Mouse (Mus musculus) midbrain, embryonic 10.5 days (tissue): Measurements from ENCODE around the gene Efnb1. TPM values are rescaled to one million over a fixed set of nuclear protein-coding genes. Genes with fewer than 3 reads are reported as not detected.

Experiments
- DNase-seq: peaks from one replicate; pipeline ENCODE4 v3.0.0-alpha.2; 2017; ENCODE audit warnings: low spot score
- H3K27ac ChIP-seq: fragments of 300-500 bp; sonication (generic); replicated peaks from 2 replicates; pipeline ENCODE4 v1.5.1; 2016; ENCODE audit warnings: mild to moderate bottlenecking
- H3K27me3 ChIP-seq: fragments of 300-500 bp; sonication (generic); 2 replicates; pipeline ENCODE4 v1.6.1; 2016; ENCODE audit warnings: low read depth, mild to moderate bottlenecking; ENCODE audit not compliant: poor library complexity, severe bottlenecking
- H3K36me3 ChIP-seq: fragments of 300-500 bp; sonication (generic); 2 replicates; pipeline ENCODE4 v1.6.1; 2016; ENCODE audit warnings: mild to moderate bottlenecking, moderate library complexity
- H3K4me1 ChIP-seq: fragments of 300-500 bp; sonication (generic); 2 replicates; pipeline ENCODE4 v1.6.1; 2016
- H3K4me3 ChIP-seq: fragments of 300-500 bp; sonication (generic); 2 replicates; pipeline ENCODE4 v1.5.1; 2016; ENCODE audit warnings: mild to moderate bottlenecking, moderate library complexity
- H3K9me3 ChIP-seq: fragments of 300-500 bp; sonication (generic); replicated peaks from 2 replicates; pipeline ENCODE4 v1.6.1; 2016; ENCODE audit warnings: mild to moderate bottlenecking
- WGBS: fragments of 180-500 bp; shearing (Covaris S2); methylation state at CpG from one replicate; pipeline ENCODE4 v1.1.7; 2016; 5-methylcytosine and 5-hydroxymethylcytosine counted together
- polyA plus RNA-seq: library from polyadenylated mRNA; unstranded; fragments of >200 nt; fragmentation: Nextera tagmentation; extraction: Ambion mirVana; gene quantifications from 2 replicates; pipeline ENCODE4 v1.2.1, GENCODE M21; 2016

The Efnb1 gene
- polyA plus RNA-seq, 1 experiment from 2014 or later: 50.6 TPM

DNA sequence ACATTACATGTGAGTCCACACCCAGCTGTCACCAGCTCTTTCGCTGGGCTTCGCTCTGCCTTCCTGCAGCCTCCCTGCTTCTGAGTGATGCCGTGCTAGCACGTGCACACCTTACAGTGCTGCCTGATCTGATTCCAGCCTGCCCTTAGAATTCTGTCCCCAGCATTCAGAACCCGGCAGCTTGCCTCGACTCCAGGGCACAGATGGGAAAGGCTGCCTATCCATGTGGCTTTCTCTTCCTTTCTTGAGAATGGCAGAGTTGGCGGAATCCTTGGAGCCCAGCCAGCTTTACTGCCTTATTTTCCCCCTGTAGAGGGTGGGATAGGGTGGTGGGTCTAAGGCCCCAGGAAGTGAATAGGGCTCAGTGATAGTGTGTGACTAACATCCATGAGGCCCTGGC is 9.6 kb downstream of the Efnb1 start:
- no peak for DNase-seq
- Histone ChIP-seq H3K36me3 (peaks cover 73% of the 10 kb centered on the region), H3K9me3 (no peaks in the 10 kb centered on the region), H3K4me3 (no peak overlapping the region), H3K27ac (no peak overlapping the region), H3K4me1 (peaks cover 78% of the 10 kb centered on the region), H3K27me3 (peaks cover 99% of the 10 kb centered on the region)
- WGBS: 91% methylated on average over 7 of the region's 7 CpGs

DNA sequence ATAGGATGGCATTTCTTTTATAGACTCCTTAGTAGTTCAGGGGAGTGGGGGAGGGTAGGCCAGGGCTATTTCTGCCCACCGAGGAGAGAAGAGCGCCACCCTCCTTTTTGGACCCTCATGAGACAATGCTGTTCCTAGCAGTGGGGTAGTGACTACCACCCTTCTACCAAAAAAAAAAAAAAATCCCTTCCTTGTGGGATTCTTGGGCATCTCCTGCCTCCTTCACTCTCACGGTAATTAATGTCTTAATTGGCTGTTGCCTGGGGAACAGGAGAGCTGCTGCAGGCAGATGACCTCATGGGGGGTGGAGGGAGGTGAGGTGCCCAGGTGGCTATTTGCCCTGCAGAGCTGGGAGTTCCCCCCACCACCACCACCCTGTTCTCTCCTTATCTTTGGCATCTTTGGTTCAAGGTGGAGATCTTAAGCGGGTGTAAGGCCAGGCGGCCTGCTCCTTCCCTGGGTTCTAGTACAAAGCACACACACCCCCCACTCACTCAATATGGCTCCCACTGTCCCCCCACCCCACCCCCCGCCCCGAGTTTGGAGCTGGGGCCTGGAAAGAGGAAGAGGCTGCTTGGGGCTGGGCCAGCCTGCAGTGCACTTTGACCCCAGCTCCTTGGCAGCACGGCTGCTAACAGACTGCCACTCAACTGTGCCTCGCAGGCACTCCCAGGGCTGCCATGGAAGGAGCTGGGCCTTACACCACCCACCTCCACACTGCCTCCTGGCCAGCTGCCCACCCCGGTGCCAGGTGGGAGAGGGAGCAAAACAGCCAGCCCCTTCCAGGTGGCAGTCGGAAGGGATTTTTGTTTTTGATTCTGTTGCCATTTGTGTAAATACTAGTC is 12.4 kb downstream of the Efnb1 start:
- Histone ChIP-seq H3K36me3 (peaks cover 78% of the 10 kb centered on the region), H3K9me3 (no peaks in the 10 kb centered on the region), H3K27me3 (peaks cover 99% of the 10 kb centered on the region), H3K4me3 (no peak overlapping the region), H3K27ac (no peak overlapping the region), H3K4me1 (peaks cover 78% of the 10 kb centered on the region)
- DNase-seq: no peak
- 56% methylated on average over 11 of the region's 11 CpGs for WGBS

DNA sequence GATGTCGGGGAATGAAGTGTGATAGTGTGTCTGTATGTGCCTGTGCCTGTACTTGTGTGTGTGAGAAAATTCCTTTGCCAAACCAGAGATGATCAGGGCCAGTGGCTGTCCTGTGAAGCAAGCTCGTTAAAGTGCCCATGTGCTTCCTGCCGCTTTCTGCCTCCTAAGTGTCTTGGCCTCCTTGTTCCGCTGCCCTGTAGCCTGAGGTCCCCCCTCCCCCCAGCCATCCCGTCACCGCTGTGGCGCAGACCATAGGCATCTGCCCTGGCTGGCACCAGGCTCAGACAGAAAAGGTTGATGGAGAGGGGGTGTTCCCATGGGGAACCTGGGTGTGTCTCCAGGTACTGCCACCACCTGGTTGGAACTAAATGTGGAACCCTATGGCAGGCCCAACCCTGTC is 13.1 kb downstream of the Efnb1 start:
- Histone ChIP-seq H3K9me3 (no peaks in the 10 kb centered on the region), H3K4me3 (no peak overlapping the region), H3K27me3 (peaks cover 99% of the 10 kb centered on the region), H3K27ac (no peak overlapping the region), H3K4me1 (peaks cover 78% of the 10 kb centered on the region), H3K36me3 (peaks cover 72% of the 10 kb centered on the region)
- WGBS: 78% methylated on average over 7 of the region's 7 CpGs
- DNase-seq: no peak

DNA sequence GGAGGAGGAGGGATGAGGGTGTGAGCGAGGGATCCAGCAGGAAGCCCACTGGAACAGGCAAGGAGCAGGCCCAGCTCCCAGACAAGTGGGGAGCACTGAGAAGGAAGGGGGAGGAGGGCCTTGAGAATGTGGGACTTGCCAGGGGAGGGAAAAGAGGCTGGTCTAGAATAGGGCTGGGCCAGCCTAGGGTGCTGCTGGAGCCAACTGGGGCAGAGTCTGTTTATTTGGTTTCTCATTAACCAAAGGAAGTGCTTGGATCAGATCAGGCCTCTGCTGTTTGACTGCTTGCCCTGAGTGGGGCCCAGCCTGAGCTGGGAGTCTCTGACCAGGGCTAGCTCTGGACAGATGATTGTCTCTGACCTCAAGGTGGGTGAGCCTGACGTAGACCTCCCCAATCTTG is 14.0 kb downstream of the Efnb1 start:
- Histone ChIP-seq H3K4me1 (peaks cover 72% of the 10 kb centered on the region), H3K9me3 (no peaks in the 10 kb centered on the region), H3K27ac (no peak overlapping the region), H3K4me3 (no peak overlapping the region), H3K36me3 (peaks cover 63% of the 10 kb centered on the region), H3K27me3 (peaks cover 99% of the 10 kb centered on the region)
- no peak for DNase-seq
- 82% methylated on average over 2 of the region's 2 CpGs for WGBS

DNA sequence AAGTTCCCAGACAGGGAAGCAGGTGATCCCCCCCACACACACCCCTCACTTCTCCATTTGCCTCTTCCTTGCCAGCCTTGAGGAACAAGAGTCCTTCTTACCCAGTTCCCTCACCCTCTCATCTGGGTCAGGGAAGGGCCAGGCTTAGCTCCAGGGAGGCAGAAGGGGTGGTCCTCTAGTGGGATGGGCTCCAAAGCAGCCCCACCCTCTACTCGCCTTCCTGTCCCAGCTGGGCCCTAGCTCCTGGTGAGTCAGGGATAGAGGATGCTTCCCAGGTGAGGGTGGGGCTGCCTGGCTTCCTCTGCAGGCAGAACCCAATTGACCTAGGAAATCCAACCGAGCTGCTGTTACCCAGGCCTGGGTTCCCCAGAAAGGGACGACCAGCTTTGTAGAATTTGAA is 14.8 kb downstream of the Efnb1 start:
- no peak for DNase-seq
- no peaks in the 10 kb centered on the region for H3K9me3 ChIP-seq
- H3K36me3 ChIP-seq: peaks cover 55% of the 10 kb centered on the region
- peaks cover 99% of the 10 kb centered on the region for H3K27me3 ChIP-seq
- peaks cover 71% of the 10 kb centered on the region for H3K4me1 ChIP-seq
- no peak overlapping the region for H3K27ac ChIP-seq
- no peak overlapping the region for H3K4me3 ChIP-seq
- 68% methylated on average over 3 of the region's 3 CpGs for WGBS

DNA sequence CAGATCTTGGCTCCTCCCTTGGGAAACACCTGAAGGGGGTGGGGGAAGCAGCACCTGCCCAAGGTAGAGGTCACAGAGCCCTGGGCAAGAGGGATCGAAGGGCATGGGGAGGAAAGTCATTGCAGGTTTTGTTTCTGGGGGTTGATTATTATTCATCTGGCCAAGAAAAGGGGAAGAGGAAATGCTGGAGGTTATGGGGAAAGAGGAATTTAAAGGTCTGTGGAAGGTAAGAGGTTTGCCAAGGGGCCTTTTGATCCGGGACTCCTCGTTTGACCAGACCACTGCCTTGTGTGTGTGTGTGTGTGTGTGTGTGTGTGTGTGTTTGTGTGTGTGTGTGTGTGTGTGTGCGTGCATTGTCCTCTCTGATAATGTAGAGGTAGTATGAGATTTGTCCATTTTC is 15.5 kb downstream of the Efnb1 start:
- Histone ChIP-seq H3K4me1 (peaks cover 71% of the 10 kb centered on the region), H3K36me3 (peaks cover 48% of the 10 kb centered on the region), H3K4me3 (no peak overlapping the region), H3K9me3 (no peaks in the 10 kb centered on the region), H3K27ac (no peak overlapping the region), H3K27me3 (peaks cover 99% of the 10 kb centered on the region)
- 67% methylated on average over 4 of the region's 4 CpGs for WGBS
- no peak for DNase-seq

DNA sequence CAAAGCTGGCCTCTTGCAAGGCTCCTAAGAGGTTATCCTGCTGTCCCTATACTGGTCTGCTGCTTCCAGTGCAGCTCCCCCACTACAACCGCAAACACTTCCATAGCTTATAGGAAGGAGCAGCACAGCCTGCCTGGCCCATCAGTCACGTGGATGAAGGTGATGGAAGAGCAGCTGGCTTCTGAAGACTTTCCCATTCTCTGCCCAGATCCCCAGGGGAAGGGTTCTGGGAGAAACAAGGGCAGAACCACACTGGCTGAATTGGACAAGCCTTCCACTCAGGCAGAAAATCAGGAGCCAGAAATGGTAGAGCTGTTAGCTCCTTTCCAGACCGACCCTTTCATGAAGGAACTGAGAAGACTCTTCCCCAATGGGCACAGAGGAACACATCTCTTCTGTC is 16.2 kb downstream of the Efnb1 start:
- H3K4me1 ChIP-seq: peaks cover 69% of the 10 kb centered on the region
- H3K4me3 ChIP-seq: no peak overlapping the region
- WGBS: 27% methylated on average over 3 of the region's 3 CpGs
- H3K36me3 ChIP-seq: peaks cover 41% of the 10 kb centered on the region
- peaks cover 99% of the 10 kb centered on the region for H3K27me3 ChIP-seq
- no peaks in the 10 kb centered on the region for H3K9me3 ChIP-seq
- no peak for DNase-seq
- peak overlapping the region; percentile 64 for H3K27ac ChIP-seq

DNA sequence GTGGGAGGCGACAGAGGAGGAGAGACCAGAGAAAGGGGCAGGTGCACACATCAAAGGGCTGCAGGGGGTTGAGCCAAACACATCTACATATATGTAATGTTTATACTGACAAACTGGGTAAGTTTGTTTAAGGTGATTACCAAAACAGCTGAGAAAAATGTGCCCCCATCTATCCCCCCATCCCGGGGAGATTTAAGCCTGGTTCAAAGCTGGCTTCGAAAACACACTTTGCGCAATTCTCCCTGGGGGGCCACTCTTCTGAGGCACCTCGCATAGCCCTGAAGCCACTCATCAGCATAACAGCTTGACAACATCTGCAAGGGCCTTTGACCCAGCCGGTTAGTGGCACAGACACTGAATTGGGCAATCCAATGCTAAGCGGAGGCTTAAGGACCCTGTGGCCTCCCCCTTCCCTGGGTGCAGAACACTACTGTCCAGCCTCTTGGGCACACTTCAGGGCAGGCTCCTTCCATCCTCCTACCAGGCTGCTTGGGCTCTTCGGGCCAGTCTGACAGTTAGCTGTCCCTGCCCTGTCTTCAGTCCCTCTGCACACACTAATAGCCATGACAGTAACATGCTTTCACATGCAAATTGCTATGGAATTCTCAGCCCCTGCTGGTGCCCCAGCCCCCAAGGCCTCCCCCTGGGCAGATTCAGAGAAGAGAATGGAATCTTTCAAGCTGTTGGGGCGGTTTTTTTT is 16.8 kb downstream of the Efnb1 start:
- peak overlapping the region; percentile 16; the same call in 1 of the 2 replicates for H3K4me3 ChIP-seq
- peaks cover 99% of the 10 kb centered on the region for H3K27me3 ChIP-seq
- peak overlapping the region; percentile 64 for H3K27ac ChIP-seq
- peaks cover 35% of the 10 kb centered on the region for H3K36me3 ChIP-seq
- no peaks in the 10 kb centered on the region for H3K9me3 ChIP-seq
- H3K4me1 ChIP-seq: peaks cover 63% of the 10 kb centered on the region
- peak; percentile 59 for DNase-seq
- WGBS: 18% methylated on average over 9 of the region's 9 CpGs

DNA sequence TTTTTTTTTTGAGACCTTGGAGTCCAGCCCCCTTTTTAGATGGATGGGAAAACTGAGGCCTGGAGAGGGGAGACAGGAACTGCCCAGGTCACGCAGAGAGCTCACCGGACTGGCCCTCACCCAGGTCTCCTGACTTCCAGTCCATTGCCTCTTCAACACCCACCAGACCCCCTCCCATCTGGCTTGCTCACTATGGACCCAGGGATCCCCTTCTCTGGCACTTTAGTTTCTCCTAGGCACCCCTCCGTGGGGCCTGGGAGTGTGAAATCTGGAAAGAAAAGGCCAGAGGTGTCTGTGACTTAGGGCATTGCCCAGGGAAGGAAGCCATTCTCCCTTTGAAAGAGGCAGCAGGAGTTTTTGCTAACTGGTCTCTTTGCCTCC is 17.3 kb downstream of the Efnb1 start:
- Histone ChIP-seq H3K27ac (peak overlapping the region; percentile 79), H3K9me3 (no peaks in the 10 kb centered on the region), H3K36me3 (peaks cover 30% of the 10 kb centered on the region), H3K27me3 (peaks cover 99% of the 10 kb centered on the region), H3K4me1 (peaks cover 57% of the 10 kb centered on the region), H3K4me3 (no peak overlapping the region)
- whole genome bisulfite sequencing: 16% methylated on average over 3 of the region's 3 CpGs
- DNase-seq: no peak

DNA sequence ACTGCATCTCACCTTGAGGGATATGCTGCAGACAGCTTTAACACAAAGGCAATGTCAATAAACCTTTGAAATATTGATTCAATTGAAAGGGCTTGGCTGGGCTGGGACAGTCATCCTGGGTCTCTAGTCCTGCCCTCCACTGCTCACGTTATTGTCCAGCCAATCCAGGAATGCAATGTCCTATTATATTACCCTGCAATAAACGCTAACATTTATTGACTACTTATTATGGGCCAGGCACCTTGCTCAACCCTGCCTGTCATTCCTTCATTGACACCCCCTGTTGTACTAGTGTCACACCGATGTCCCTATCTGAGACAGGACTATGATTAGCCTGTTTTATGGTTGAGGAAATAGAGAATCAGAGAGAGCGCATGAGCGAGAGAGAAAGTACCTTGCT is 18.4 kb downstream of the Efnb1 start:
- Histone ChIP-seq H3K4me3 (no peak overlapping the region), H3K27me3 (peaks cover 100% of the 10 kb centered on the region), H3K4me1 (peaks cover 49% of the 10 kb centered on the region), H3K27ac (no peak overlapping the region), H3K9me3 (no peaks in the 10 kb centered on the region), H3K36me3 (peaks cover 20% of the 10 kb centered on the region)
- no peak for DNase-seq
- 89% methylated on average over 5 of the region's 5 CpGs for WGBS

DNA sequence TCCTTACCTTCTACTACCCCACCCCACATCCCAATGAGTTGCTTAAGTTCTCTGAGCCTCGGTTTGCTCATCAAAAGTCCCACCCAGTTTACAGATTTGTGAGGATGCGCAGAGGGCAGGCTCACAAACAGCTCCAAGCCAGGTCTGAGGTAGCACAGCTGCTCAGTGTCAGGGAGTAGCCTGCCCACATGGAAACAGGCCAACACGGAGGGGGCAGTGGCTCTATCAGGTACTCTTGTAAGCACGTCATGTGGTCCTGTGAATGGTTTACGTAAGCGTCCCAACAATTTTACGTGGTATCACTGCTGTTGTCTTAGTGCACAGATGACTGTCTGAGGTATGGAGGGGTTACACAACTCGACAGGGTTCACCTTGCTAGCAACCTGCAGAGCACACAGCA is 23.1 kb downstream of the Efnb1 start:
- Histone ChIP-seq H3K9me3 (no peaks in the 10 kb centered on the region), H3K27me3 (peaks cover 100% of the 10 kb centered on the region), H3K4me1 (peaks cover 3% of the 10 kb centered on the region; the same call in 1 of the 2 replicates), H3K36me3 (no peaks in the 10 kb centered on the region), H3K4me3 (no peak overlapping the region), H3K27ac (no peak overlapping the region)
- no peak for DNase-seq
- 86% methylated on average over 8 of the region's 8 CpGs for WGBS

DNA sequence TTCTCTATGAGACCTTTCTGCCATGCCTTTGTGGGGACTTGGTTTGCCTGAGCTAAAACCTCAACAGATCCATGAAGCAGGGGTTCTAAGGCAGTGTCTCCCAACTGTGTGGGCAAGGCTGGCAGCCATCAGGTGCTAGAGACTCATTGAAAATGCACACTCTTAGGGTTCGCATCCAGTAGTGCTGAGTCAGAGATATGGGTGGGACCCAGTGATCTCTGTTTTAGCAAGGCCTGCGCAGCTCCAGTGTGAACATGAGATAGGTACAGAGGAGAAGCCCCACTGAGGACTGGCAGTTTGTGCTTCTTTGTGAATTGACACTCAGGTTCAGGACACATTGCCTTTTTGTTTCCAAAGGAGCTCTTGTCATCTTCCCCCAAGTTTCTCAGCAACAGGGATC is 28.2 kb downstream of the Efnb1 start:
- H3K27me3 ChIP-seq: peaks cover 100% of the 10 kb centered on the region
- H3K4me3 ChIP-seq: no peak overlapping the region
- H3K36me3 ChIP-seq: no peaks in the 10 kb centered on the region
- no peak for DNase-seq
- H3K9me3 ChIP-seq: no peaks in the 10 kb centered on the region
- WGBS: 95% methylated on average over 2 of the region's 2 CpGs
- H3K4me1 ChIP-seq: 0 out of 2 replicates have a peak, but pooled peaks cover 5% of the 10 kb centered on the region
- H3K27ac ChIP-seq: no peak overlapping the region

DNA sequence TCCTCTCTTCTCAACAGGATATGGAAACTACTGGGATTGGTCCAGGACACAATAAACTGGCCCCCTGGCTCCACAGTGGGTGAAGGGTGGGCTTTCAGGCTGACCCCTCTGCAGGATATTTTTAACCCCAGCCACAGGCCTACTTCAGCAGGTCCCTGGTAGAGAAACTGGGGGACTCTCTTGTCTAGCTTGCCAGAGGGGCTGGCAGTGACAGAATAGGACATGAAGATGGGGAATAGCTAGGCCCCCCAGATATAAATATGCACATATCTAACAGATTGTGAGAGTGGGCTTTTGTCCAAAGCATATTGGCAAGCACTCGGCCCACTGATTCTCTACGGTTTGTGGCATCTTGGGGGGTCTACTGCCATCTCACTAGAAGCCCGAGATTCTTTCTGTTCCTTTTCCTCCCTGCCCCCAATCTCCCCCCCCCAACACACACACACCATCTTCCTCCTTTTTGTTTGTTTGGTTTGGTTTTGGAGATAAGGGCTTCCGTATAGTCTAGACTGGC is 29.0 kb downstream of the Efnb1 start:
- 76% methylated on average over 4 of the region's 4 CpGs for WGBS
- Histone ChIP-seq H3K27me3 (peaks cover 100% of the 10 kb centered on the region), H3K9me3 (no peaks in the 10 kb centered on the region), H3K36me3 (no peaks in the 10 kb centered on the region), H3K4me1 (0 out of 2 replicates have a peak, but pooled peaks cover 5% of the 10 kb centered on the region), H3K27ac (no peak overlapping the region), H3K4me3 (no peak overlapping the region)
- DNase-seq: no peak
